Mouse (Mus musculus): ENCODE measurements around the gene Slit3. TPM values are rescaled to one million over a fixed set of nuclear protein-coding genes. Genes with fewer than 3 reads are reported as not detected.

Gene Slit3
- total and polyA plus RNA-seq, 3 experiments: 0.55 to 4.8 (median 2.8) TPM

DNA sequence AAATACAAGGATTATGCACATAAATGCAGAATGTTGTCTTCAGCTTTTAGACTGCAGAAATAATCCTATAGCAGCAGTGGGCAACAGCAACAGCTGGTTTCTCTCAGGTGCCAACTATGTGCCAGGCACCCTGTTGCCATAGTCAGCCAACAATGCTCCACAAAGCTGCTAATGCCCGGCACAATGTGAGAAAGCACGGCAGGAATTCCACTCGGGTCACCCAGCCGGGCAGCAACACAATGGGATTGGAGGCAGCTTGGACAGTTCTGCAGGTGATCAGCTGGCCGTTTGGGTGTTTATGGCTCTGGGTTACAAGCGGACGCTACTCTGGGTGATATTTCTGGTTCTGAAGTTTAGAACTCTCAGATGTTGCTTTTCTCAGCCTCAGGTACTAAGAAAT is 248.9 kb downstream of the Slit3 start:
- Histone ChIP-seq H3K36me3 (replicated peaks in 1 of 2; ENCODE audit: control insufficient read depth in 1 of 2, insufficient read depth in 1 of 2, low read length in 1 of 2) (no peaks in the 10 kb centered on the region), H3K4me3 (replicated peaks in 1 of 3; ENCODE audit: low read depth in 2 of 3, low read length in 2 of 3, poor library complexity in 1 of 3) (no peak overlapping the region), H3K4me2 (ENCODE audit: insufficient read depth, low read depth, poor library complexity, severe bottlenecking) (no peak overlapping the region), H3K9me3 (replicated peaks; ENCODE audit: low read length) (peaks cover 8% of the 10 kb centered on the region), H3K4me1 (ENCODE audit: control insufficient read depth in 1 of 2, insufficient read depth in 2 of 2) (peaks cover 0 to 12% of the 10 kb centered on the region in 2 experiments; a peak in 2 of 4 replicates), H3K27me3 (replicated peaks) (no peaks in the 10 kb centered on the region), H3K9ac (ENCODE audit: insufficient read depth, low read depth) (no peak overlapping the region), H3K27ac (ENCODE audit: insufficient read depth, low read depth) (no peak overlapping the region), H3K79me2 (replicated peaks; ENCODE audit: control insufficient read depth, extremely low read depth, insufficient read depth, poor library complexity, severe bottlenecking) (no peaks in the 10 kb centered on the region)
- TF ChIP-seq E2F4 (IDR thresholded peaks at IDR 0.05; ENCODE audit: insufficient replicate concordance, low read depth, low read length) (no peak), POLR2AphosphoS2 (IDR thresholded peaks at IDR 0.05; ENCODE audit: low read depth, low read length) (no peak), CTCF (conservative IDR thresholded peaks at IDR 0.05 in 1 of 2, IDR thresholded peaks at IDR 0.05 in 1 of 2; ENCODE audit: low read depth in 2 of 2, low read length in 2 of 2) (no peak), ZMIZ1 (IDR thresholded peaks at IDR 0.05; ENCODE audit: low read depth, low read length) (no peak), ZKSCAN1 (IDR thresholded peaks at IDR 0.05; ENCODE audit: borderline replicate concordance, low read depth, low read length) (no peak), CHD1 (IDR thresholded peaks at IDR 0.05; ENCODE audit: low read depth, low read length) (no peak), MAZ (IDR thresholded peaks at IDR 0.05; ENCODE audit: low read depth, low read length) (no peak), EP300 (IDR thresholded peaks at IDR 0.05; ENCODE audit: low read length) (no peak), KAT2A (IDR thresholded peaks at IDR 0.05; ENCODE audit: insufficient replicate concordance, low read length) (no peak), NELFE (IDR thresholded peaks at IDR 0.05; ENCODE audit: low read depth, low read length) (no peak), CHD2 (IDR thresholded peaks at IDR 0.05; ENCODE audit: low read length) (no peak), ZC3H11A (IDR thresholded peaks at IDR 0.05; ENCODE audit: low read depth, low read length) (no peak), TBP (conservative IDR thresholded peaks at IDR 0.05; ENCODE audit: low read depth, low read length) (no peak), PAX5 (IDR thresholded peaks at IDR 0.05; ENCODE audit: low read length) (no peak), ELF1 (IDR thresholded peaks at IDR 0.05; ENCODE audit: low read depth, low read length) (no peak), MAX (IDR thresholded peaks at IDR 0.05; ENCODE audit: low read length) (no peak), SIN3A (IDR thresholded peaks at IDR 0.05; ENCODE audit: low read length) (no peak), JUND (conservative IDR thresholded peaks at IDR 0.05; ENCODE audit: low read depth, low read length) (no peak)
- in situ Hi-C loops (cut with MboI; ENCODE audit: low pct_ligation_motif_present, low pct_unique_long_range_greater_than_20kb, low sequenced_read_pairs): no loop called here
- DNase-seq (ENCODE audit: extremely low read depth): no peak
- dilution Hi-C loops (cut with MboI; ENCODE audit: extremely low pct_ligation_motif_present, extremely low pct_unique_long_range_greater_than_20kb, low sequenced_read_pairs): no loop called here

DNA sequence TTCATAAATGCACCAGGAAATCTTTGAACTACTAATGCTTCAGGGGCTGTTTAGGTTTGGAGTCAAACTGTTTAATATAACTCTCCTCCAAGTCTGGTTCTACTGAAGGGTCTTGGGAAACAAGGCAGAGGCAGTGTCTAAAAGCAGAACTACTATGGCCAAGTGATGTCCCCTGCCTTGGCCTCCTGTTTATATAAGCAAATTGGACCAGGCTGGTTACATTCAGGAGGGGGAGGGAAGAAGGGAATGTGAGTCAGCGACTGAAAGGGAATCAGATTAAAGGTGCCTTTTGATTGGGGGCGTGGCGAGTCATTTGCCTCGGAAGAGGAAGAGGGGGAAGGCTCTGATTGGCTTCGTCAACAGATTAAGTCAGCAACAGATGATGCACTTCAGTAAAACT is 249.7 kb downstream of the Slit3 start:
- in situ Hi-C loops (cut with MboI; ENCODE audit: low pct_ligation_motif_present, low pct_unique_long_range_greater_than_20kb, low sequenced_read_pairs): no loop called here
- Histone ChIP-seq H3K27me3 (replicated peaks) (no peaks in the 10 kb centered on the region), H3K4me2 (ENCODE audit: insufficient read depth, low read depth, poor library complexity, severe bottlenecking) (no peak overlapping the region), H3K27ac (ENCODE audit: insufficient read depth, low read depth) (no peak overlapping the region), H3K4me1 (ENCODE audit: control insufficient read depth in 1 of 2, insufficient read depth in 2 of 2) (peaks cover 0 to 12% of the 10 kb centered on the region in 2 experiments; a peak in 2 of 4 replicates), H3K79me2 (replicated peaks; ENCODE audit: control insufficient read depth, extremely low read depth, insufficient read depth, poor library complexity, severe bottlenecking) (no peaks in the 10 kb centered on the region), H3K9ac (ENCODE audit: insufficient read depth, low read depth) (no peak overlapping the region), H3K9me3 (replicated peaks; ENCODE audit: low read length) (peaks cover 8% of the 10 kb centered on the region), H3K36me3 (replicated peaks in 1 of 2; ENCODE audit: control insufficient read depth in 1 of 2, insufficient read depth in 1 of 2, low read length in 1 of 2) (no peaks in the 10 kb centered on the region), H3K4me3 (replicated peaks in 1 of 3; ENCODE audit: low read depth in 2 of 3, low read length in 2 of 3, poor library complexity in 1 of 3) (no peak overlapping the region)
- DNase-seq (ENCODE audit: extremely low read depth): no peak
- dilution Hi-C loops (cut with MboI; ENCODE audit: extremely low pct_ligation_motif_present, extremely low pct_unique_long_range_greater_than_20kb, low sequenced_read_pairs): no loop called here
- no peak for TF ChIP-seq E2F4 (IDR thresholded peaks at IDR 0.05; ENCODE audit: insufficient replicate concordance, low read depth, low read length)
- TF ChIP-seq MAFK (IDR thresholded peaks at IDR 0.05; ENCODE audit: insufficient replicate concordance, low read length): no peak
- no peak for TF ChIP-seq POLR2A (IDR thresholded peaks at IDR 0.05; ENCODE audit: low read depth, low read length)
- no peak for TF ChIP-seq PAX5 (IDR thresholded peaks at IDR 0.05; ENCODE audit: low read length)
- no peak for TF ChIP-seq MXI1 (IDR thresholded peaks at IDR 0.05; ENCODE audit: low read depth, low read length)
- no peak for TF ChIP-seq USF2 (conservative IDR thresholded peaks at IDR 0.05; ENCODE audit: low read depth, low read length)
- no peak for TF ChIP-seq KAT2A (IDR thresholded peaks at IDR 0.05; ENCODE audit: insufficient replicate concordance, low read length)
- TF ChIP-seq TCF12 (IDR thresholded peaks at IDR 0.05; ENCODE audit: low read depth, low read length): no peak
- no peak for TF ChIP-seq GABPA (IDR thresholded peaks at IDR 0.05; ENCODE audit: insufficient replicate concordance, low read depth, low read length)
- no peak for TF ChIP-seq UBTF (IDR thresholded peaks at IDR 0.05; ENCODE audit: low read depth, low read length)
- no peak for TF ChIP-seq CHD2 (IDR thresholded peaks at IDR 0.05; ENCODE audit: low read length)
- no peak for TF ChIP-seq BHLHE40 (IDR thresholded peaks at IDR 0.05; ENCODE audit: low read depth, low read length)
- no peak for TF ChIP-seq ZKSCAN1 (IDR thresholded peaks at IDR 0.05; ENCODE audit: borderline replicate concordance, low read depth, low read length)
- TF ChIP-seq NELFE (IDR thresholded peaks at IDR 0.05; ENCODE audit: low read depth, low read length): no peak
- TF ChIP-seq NRF1 (IDR thresholded peaks at IDR 0.05; ENCODE audit: low read depth, low read length): no peak
- no peak for TF ChIP-seq MYC (IDR thresholded peaks at IDR 0.05; ENCODE audit: low read depth, low read length)
- no peak for TF ChIP-seq HCFC1 (IDR thresholded peaks at IDR 0.05; ENCODE audit: low read depth, low read length)
